Mouse (Mus musculus) bone marrow macrophage, adult 2 months (primary cell): ENCODE results near the gene Pm20d2.

Source experiments
- CTCF ChIP-seq: IDR thresholded peaks from 2 replicates; pipeline ENCODE4 v1.5.1; 2012; ENCODE audit warnings: low read depth, mild to moderate bottlenecking, low read length, moderate library complexity
- POLR2A ChIP-seq: IDR thresholded peaks from 2 replicates; pipeline ENCODE4 v1.6.1; 2012; ENCODE audit warnings: mild to moderate bottlenecking, low read depth, low read length, borderline replicate concordance

- TF ChIP-seq POLR2A (no peak), CTCF (no peak)
Measured at GRCm38 (mm10) chr4:33221847-33222246, 32.3 kb upstream of the Pm20d2 start.
